Mouse (Mus musculus) retina, adult 2 months (tissue): ENCODE measurements at regions not wholly inside any gene's neighbourhood (a gene's known extent, or its start where the extent isn't known, plus 50 kb on each side); places are given as distances from the start of the nearest gene placed in this dataset.

ENCODE experiments used
- DNase-seq: peaks from one replicate; pipeline ENCODE4 v3.0.0-alpha.2; 2012; ENCODE audit warnings: low read depth, low spot score

DNA sequence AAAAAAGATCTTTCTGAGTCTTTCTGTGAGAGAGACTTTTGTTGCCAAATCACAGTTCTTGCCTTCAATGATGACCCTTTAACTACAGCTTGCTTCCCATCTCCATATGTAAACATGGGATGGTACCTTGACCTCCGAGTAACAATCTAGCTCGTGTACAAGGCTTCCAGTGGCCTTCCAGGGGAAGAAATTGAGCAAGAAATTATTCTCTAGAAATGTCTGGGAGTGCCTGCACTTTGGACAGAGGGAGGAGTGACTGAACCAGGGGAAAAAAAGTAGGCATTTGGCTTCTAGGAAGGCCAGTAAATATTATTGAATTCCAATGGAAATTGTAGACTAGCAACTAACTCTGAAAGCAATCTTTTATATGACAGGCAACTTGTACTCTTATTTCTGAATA, 287.8 kb upstream of the Mpdz start:
- DNase-seq, result no peak

DNA sequence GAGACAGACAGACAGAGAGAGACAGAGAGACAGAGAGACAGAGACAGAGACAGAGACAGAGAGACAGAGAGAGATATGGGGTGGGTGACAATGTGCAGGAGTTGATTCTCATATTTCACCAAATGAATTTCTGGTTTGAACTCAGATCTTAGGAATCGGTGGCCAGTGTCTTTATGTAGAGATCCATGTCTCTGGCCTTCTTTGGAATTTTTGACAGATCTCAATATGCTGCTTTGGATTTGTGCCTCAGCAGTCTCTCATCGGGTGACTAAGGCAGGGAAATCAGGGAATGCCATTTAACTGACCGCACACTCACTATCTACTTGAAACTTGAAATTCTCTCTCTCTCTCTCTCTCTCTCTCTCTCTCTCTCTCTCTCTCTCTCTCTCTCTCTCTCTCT, 286.3 kb upstream of the Mpdz start:
- DNase-seq, result no peak

DNA sequence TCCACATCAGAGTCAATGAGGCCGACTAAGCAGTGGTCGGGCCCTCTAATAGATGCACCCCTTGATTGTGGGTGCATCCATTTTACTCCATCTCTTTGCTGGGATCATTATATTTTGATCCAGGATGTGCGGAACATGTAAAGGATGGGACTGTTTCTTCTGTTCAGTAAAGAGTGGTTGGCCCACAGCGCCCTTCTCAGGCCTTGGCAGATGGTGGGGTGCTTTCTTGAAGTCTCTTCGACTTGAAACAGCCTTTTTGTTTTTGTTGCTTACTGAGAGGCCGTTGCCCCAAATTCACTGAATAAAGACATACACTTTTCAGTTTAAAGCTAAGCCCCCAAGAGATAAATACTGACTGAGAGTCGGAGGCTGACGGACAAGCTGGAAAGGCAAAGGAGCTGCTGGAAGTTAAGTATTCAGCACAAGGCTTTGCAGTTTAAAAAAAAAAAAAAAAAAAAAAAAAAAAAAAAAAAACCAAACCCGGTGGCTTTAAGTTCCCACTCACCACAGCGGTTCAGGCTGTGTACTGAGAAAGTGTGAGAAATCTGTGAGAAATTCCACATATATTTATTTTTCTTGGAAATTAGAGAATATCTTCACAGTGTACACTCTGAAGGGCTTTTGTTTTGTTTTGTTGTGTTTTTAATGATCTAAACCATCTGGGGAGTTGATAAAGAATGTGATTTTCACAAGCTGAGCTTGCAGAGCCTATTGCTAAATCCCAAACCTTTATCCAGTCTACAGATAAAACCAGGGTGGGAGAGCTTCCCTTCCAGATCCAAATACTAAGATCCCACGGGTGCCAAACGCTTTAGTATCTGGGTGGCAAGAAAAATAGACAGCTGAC, 285.3 kb upstream of the Mpdz start:
- no peak for DNase-seq

- DNase-seq, result no peak
Measured at GRCm38 (mm10) chr4:81726761-81727723, 284.4 kb upstream of the Mpdz start.

GRCm38 (mm10) chr4:81724751-81725150, 282.1 kb upstream of the Mpdz start:
- no peak for DNase-seq

GRCm38 (mm10) chr4:81712378-81712777, 269.8 kb upstream of the Mpdz start:
- DNase-seq, result no peak

GRCm38 (mm10) chr4:81695182-81695581, 252.6 kb upstream of the Mpdz start:
- DNase-seq, result no peak

- DNase-seq, result no peak
Measured at GRCm38 (mm10) chr4:81677205-81677604, 234.6 kb upstream of the Mpdz start.

DNA sequence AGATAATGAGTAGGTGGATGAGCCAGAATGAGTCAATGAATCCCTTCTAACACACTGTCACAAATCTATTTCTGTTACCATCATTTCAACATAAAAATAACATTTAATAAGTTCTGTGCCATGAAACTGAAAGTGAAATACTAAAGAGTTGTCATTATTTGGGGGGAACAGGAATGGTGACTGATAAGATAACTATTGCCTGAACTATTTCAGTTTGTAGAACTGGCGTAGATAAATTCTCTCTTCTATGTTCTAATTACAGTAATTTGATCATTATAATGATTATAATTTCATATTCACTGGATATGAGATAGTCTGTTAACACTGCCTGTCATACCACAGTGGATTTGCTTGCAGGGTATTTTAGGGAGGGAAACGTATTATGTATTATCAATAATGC, 232.3 kb upstream of the Mpdz start:
- no peak for DNase-seq

DNA sequence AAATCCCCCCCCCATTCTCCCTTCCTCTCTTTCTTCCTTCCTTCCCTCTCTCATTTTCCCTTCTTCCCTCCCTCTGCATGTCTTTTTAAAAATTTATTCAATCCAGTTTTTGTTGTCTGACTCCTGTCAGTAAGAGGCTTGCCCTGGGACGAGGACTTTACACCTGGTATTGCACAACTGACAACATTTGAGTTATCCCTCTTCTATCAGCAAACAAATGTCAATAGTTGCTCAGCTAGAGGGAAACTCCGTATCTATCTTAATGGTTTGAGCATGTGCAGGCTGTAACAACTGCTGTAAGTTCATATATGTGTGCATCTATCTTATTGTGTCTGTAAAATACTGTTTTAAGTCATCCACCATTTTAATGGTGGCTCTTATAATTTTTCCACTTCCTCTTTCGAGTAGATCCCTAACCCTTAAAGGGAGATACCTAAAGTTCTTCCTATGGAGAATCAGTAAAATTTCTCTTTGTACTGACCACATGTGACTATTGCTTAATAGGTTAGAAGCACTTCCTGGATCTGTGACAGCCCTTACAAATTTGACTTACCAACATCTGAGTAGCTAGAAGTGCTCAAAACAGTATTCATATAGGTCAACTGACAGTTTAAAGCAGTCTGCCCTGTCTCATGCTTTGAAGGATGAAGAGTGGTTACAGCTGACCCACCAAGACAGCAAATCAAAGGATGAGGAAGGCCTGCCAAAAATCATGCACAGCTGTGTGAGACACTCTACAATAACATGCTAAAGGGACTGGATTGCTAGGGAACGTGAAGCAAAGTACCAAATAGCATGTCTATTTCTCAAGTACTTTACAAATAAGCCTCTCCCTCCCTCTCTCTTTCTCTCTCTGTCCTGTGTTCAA, 231.0 kb upstream of the Mpdz start:
- no peak for DNase-seq

GRCm38 (mm10) chr4:81671986-81672385, 229.4 kb upstream of the Mpdz start:
- no peak for DNase-seq

DNA sequence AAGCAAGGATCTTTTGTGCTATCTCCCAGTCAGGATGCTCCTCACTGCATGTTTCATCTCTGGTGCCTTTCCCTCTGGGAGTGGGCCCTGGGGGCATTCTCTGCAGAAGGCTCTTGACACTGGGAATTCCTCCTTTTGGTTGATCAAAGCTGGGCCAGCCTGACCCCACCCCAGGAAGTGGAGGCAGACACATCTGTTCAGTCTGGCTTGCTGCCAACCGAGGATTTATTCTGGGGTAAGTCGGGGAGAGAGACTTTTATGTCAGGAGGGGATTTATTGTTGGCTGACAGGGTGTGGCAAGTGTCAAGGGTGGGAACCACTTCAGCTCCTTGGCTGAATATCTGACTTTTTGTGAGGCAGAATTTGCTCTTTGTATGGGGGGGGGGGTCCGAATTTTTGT, 226.6 kb upstream of the Mpdz start:
- no peak for DNase-seq

DNA sequence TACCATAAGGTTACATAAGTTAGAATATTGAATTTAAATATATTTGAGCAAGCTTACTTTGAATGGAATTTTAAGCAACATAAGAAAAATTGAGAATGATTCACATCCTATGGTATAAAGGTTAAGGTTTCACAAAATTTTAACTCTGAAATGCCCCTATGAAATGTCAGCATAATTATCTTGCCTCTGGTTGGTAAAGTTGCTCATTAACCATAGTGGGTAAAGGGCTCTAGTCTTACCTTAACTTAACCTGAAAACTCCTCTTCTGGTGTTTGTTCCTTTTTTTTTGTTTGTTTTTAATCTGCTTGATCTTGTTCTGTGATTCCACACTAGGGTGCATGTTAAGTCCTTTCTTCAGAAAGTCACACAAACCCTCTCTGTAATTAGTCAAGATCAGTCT, 218.5 kb upstream of the Mpdz start:
- no peak for DNase-seq

GRCm38 (mm10) chr4:81628496-81628828, 185.8 kb upstream of the Mpdz start:
- DNase-seq, result no peak

DNA sequence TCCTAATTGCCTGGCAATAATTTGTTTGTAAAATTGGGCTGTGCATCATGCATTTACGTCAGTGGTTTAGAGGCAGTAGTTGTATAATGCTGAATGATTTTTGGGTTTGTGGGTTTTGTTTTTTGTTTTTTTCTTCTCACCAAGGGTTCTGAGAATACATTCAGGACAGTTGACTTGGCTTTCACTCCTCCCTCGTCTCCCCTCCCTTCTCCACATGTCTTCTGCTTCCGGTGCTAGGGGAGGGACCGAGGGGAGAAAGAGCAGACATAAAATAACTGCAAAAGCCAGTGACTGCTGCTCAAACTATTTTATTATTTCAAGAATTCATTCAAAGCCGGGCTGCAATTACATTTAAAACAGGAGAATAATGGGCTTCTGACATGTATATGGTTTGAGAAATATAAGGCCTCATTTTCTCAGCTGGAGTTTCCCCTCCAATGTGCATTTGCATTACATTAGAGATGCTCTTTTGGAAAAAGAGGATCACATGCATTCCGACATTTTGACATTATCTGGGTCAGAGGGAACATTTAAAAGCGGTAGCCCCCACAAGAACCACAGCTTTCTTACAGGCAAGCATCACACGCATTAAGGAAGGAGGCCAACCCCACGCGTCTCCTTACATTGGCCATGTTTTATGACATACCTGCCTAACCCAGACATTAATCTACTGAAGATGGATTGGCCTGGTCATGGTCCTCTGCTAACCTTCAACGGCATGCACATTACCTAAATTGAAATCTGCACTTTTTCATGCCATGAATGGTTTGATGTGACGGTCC, 185.3 kb upstream of the Mpdz start:
- DNase-seq, result no peak

- no peak for DNase-seq
Measured at GRCm38 (mm10) chr4:81625348-81625934, 182.8 kb upstream of the Mpdz start.

DNA sequence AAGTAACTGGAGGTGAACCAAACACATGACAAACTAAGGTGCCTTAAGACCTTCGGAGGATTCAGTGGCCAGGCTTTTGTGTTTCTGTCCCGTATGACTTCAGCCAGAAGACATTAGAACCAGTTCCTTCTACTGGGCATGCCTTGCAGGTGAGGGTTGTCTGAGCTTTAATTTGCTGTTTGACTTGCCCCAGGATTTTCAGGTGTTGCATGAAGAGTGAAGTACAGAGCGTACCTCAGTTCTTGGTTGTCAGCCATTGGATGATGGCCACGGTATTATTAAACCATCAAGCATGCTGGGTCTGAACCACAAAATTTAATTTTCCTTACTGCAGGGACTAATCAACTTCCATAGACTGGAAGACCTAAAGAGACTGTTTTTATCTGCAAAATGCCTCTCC, 181.5 kb upstream of the Mpdz start:
- DNase-seq, result no peak

DNA sequence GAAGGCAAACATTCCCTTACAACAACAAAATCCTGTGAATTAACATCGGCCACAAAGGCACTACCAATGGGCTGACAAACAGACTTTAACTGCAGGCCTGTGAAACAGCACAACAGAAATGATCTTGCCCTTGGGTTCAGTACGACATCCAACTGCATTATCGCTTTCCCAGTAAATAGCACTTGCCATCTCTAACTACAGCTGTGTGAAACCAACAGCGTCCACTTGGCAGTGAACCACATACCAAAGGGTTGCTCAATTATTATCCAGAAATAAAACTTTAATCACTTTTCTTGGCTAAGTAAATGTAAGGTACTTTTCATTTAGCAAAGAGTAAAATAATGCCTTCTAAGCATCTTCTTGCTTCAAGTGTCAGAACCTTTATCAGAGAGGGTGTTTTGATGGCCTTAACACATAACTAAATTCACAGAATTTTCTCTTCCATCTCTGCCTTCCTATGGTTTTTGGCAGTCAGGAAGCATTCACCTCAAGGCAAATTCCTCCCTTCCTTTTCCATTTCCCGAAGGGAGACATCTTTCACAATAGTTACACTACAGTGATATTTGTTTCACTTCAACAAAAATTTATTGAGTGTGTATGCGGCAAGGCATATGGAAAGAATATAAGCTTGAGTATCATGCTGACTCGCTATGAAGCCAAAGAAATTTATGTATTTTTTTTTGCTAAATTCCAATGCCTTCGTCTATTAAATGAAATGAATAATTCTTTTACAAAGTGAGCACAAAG, 178.9 kb upstream of the Mpdz start:
- no peak for DNase-seq

GRCm38 (mm10) chr4:81617191-81617590, 174.6 kb upstream of the Mpdz start:
- no peak for DNase-seq

DNA sequence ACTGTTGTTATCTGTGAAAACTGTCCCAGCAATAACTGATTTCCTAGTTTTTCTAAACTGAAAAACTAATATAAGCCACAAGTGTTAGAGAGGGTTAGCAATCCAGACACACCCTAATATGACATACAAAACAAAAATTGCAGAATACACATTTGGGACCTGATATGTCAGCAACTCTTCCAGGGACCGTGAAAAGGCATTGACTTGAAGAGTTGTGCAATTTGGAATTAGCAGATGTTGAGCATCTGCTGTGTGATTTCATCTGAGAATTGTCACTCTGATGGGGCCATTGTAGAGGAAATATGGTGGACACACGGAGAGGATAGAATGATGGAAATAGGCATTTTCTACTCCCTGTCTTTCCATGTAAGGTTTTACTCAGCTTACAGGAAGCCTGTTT, 168.6 kb upstream of the Mpdz start:
- DNase-seq, result no peak
